Mouse (Mus musculus): Measurements from ENCODE around the gene Adam12.

- TF ChIP-seq EP300 (optimal IDR thresholded peaks at IDR 0.05) = no peak
- no peak for TF ChIP-seq CTCF (IDR thresholded peaks at IDR 0.05; ENCODE audit: low read depth)
Observed at GRCm38 (mm10) chr7:134062629-134063028, 169.3 kb downstream of the Adam12 start.

All from stomach, postnatal 0 days (tissue).